Comparison of ENCODE assay signal across 12 mouse cellular contexts in genomic region chr7:37845201-37845600, GRCm38 (mm10).
"Had no signal": no experiment of that assay in that cellular context is flagged by ENCODE, and none has a peak within 500 bp of the region (broad histone marks: within the 10 kb centered on the region; RNA-seq: fewer than 3 reads in every experiment).

No protein-coding gene starts in this region.

- H3K4me1 ChIP-seq: liver, embryonic 15.5 days had no signal

- H3K9ac ChIP-seq: hindbrain, embryonic 15.5 days; liver, embryonic 15.5 days; lung, embryonic 15.5 days; midbrain, embryonic 13.5 days; neural tube, embryonic 15.5 days had no signal

- H3K27me3 ChIP-seq: hindbrain, embryonic 15.5 days; liver, embryonic 15.5 days; lung, embryonic 15.5 days; neural tube, embryonic 15.5 days had no signal

- DNase-seq: kidney, adult 9 months; right cerebral cortex, adult 18-20 months; right cerebral cortex, postnatal 25 days; thymus, postnatal 36 days had no signal

- H3K36me3 ChIP-seq: hindbrain, embryonic 15.5 days; limb, embryonic 10.5 days; liver, embryonic 15.5 days; lung, embryonic 15.5 days; midbrain, embryonic 13.5 days; neural tube, embryonic 15.5 days had no signal

- ATAC-seq: midbrain, embryonic 13.5 days had no signal

- H3K4me3 ChIP-seq: hindbrain, embryonic 15.5 days; limb, embryonic 10.5 days; liver, embryonic 15.5 days; lung, embryonic 15.5 days; midbrain, embryonic 13.5 days; myocyte; neural tube, embryonic 15.5 days had no signal

- H3K9me3 ChIP-seq: hindbrain, embryonic 15.5 days; limb, embryonic 10.5 days; liver, embryonic 15.5 days; lung, embryonic 15.5 days; midbrain, embryonic 13.5 days; neural tube, embryonic 15.5 days had no signal

- H3K27ac ChIP-seq: hindbrain, embryonic 15.5 days; limb, embryonic 10.5 days; liver, embryonic 15.5 days; lung, embryonic 15.5 days; midbrain, embryonic 13.5 days; neural tube, embryonic 15.5 days had no signal

- H3K4me2 ChIP-seq: hindbrain, embryonic 15.5 days; liver, embryonic 11.5 days; liver, embryonic 15.5 days; lung, embryonic 15.5 days; midbrain, embryonic 13.5 days; neural tube, embryonic 15.5 days had no signal
